Mouse (Mus musculus) small intestine, adult 2 months (tissue): ENCODE data around the gene Gm29735. TPM values are rescaled to one million over a fixed set of nuclear protein-coding genes. Genes with fewer than 3 reads are reported as not detected.
"Not testable (repeated sequence)": the region's sequence is repeated elsewhere in the genome, so short reads cannot be mapped to it uniquely, and the experiment has no call there.

ENCODE experiments used
- H3K27ac ChIP-seq: fragments of 200-500 bp; 2 replicates; pipeline ENCODE4 v1.5.1; 2012; ENCODE audit warnings: low read depth, low read length, control low read depth, inconsistent platforms; ENCODE audit not compliant: insufficient read depth
- H3K27me3 ChIP-seq: fragments of 200-500 bp; 2 replicates; pipeline ENCODE4 v1.6.1; 2012; ENCODE audit warnings: mild to moderate bottlenecking, moderate library complexity, low read length, inconsistent platforms; ENCODE audit not compliant: control insufficient read depth, insufficient read depth
- H3K36me3 ChIP-seq: fragments of 200-500 bp; 2 replicates; pipeline ENCODE4 v1.6.1; 2012; ENCODE audit warnings: mild to moderate bottlenecking, low read length, control low read depth, inconsistent platforms; ENCODE audit not compliant: control insufficient read depth, insufficient read depth
- H3K4me1 ChIP-seq: fragments of 200-500 bp; 2 replicates; pipeline ENCODE4 v1.6.1; 2012; ENCODE audit warnings: low read length, inconsistent platforms, mixed read lengths; ENCODE audit not compliant: control insufficient read depth, insufficient read depth, insufficient read length
- H3K4me3 ChIP-seq: fragments of 200-500 bp; 2 replicates; pipeline ENCODE4 v1.5.1; 2012; ENCODE audit warnings: low read depth, mild to moderate bottlenecking, control low read depth, inconsistent platforms, low read length, moderate library complexity
- CTCF ChIP-seq: fragments of 200-500 bp; IDR thresholded peaks from 2 replicates; pipeline ENCODE4 v1.5.1; 2012; ENCODE audit warnings: low read depth, mild to moderate bottlenecking, control low read depth, inconsistent platforms, low read length, moderate library complexity, mixed read lengths; ENCODE audit not compliant: insufficient replicate concordance, insufficient read length; ENCODE audit errors: extremely low read depth
- POLR2A ChIP-seq: fragments of 200-500 bp; IDR thresholded peaks from 2 replicates; pipeline ENCODE4 v1.6.1; 2012; ENCODE audit warnings: low read depth, mild to moderate bottlenecking, control low read depth, inconsistent platforms, low read length, moderate library complexity
- WGBS: fragments of 180-500 bp; shearing (Covaris S2); methylation state at CpG from one replicate; pipeline ENCODE4 v1.1.7; 2018; 5-methylcytosine and 5-hydroxymethylcytosine counted together
- polyA plus RNA-seq: library from polyadenylated mRNA; depleted of rRNA; stranded (reverse); fragments of >200 nt; gene quantifications from 2 replicates; pipeline ENCODE4 v1.2.3, GENCODE M21; 2012; rRNA removed

The Gm29735 gene
- polyA plus RNA-seq, 1 experiment: not detected

- Histone ChIP-seq H3K4me3 (no peak overlapping the region), H3K36me3 (no peaks in the 10 kb centered on the region), H3K27ac (no peak overlapping the region), H3K4me1 (no peaks in the 10 kb centered on the region), H3K27me3 (no peaks in the 10 kb centered on the region)
- TF ChIP-seq POLR2A (no peak), CTCF (no peak)
- WGBS: 57% methylated on average over 4 of the region's 4 CpGs
Observed at GRCm38 (mm10) chr7:142128843-142129242, 28.1 kb downstream of the Gm29735 start.

DNA sequence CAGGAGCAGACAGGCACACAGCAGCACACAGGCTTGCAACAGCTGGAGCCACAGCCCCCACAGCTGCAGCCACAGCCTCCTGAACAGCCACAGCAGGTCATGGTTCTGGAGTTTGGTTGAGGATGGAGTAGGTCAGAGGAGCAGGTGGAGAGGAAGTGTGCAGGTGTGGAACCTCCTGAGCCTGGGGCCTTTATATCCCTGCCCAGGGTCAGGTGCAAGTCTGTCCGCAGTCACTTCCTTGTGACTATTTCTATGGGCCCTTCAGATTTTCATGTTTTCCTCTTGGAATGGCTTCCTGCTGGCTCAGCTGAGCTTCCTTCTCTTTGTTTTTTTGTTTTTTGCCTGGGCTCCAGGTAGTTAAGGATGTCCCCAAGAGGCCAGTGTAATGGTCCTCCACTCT is 36.3 kb downstream of the Gm29735 start, which contains the start of gene Gm45618:
TSS of gene Gm45618 (minus strand) at position 101 of the 400 bp plus-strand sequence.
- not testable (repeated sequence) for H3K27me3 ChIP-seq, H3K4me3 ChIP-seq, H3K27ac ChIP-seq, H3K4me1 ChIP-seq, H3K36me3 ChIP-seq
- WGBS: 52% methylated on average over 1 of the region's 1 CpGs

DNA sequence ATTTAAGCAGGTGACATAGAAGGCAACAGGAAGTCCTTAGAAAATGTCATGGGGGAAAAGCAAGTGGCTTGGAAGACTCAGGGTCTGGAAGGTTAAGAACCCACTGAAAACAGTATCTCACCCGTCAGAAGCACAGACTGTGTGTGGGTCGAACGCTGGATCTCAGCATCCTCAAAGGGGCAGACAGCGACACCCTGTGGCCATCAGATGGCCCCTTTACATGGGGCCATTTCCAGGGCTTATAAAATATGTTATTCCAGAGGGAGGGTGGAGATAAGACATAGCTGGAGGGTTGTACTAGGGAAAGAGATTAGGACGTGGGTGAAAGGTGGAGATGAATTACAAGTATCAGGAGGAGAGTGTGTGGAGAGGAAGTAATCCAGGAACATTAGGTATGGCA is 37.3 kb downstream of the Gm29735 start:
- H3K36me3 ChIP-seq: no peaks in the 10 kb centered on the region
- TF ChIP-seq CTCF (peak; percentile 60; the same call in 1 of the 2 replicates), POLR2A (no peak)
- WGBS: 16% methylated on average over 5 of the region's 5 CpGs

More for the DNA sequence above, 37.3 kb downstream of the Gm29735 start:
- H3K4me1 ChIP-seq: 0 out of 2 replicates have a peak, but pooled peaks cover 2% of the 10 kb centered on the region
- no peak overlapping the region for H3K4me3 ChIP-seq
- H3K27me3 ChIP-seq: no peaks in the 10 kb centered on the region
- no peak overlapping the region for H3K27ac ChIP-seq

Other genes starting within 250 kb of the Gm29735 start
- 47.4 and 142 TPM in 2 replicates for gene Tollip, start 238.6 kb downstream of the Gm29735 start, polyA plus RNA-seq
- 0.51 and 5.3 TPM in 2 replicates for gene Brsk2, start 207.4 kb downstream of the Gm29735 start, polyA plus RNA-seq
- gene Mob2, start 96.0 kb downstream of the Gm29735 start, polyA plus RNA-seq: 26.1 and 31.8 TPM in 2 replicates
- gene Dusp8, start 61.3 kb downstream of the Gm29735 start, polyA plus RNA-seq: 8.9 and 13.4 TPM in 2 replicates
- gene Gm45618, start 36.4 kb downstream of the Gm29735 start, polyA plus RNA-seq: not detected in 2 replicates
- gene Gm39115, start 21.1 kb downstream of the Gm29735 start, polyA plus RNA-seq: not detected in 2 replicates
- not detected in 2 replicates for gene Gm45337, start 12.5 kb downstream of the Gm29735 start, polyA plus RNA-seq
- gene Gm4553, start 8.6 kb upstream of the Gm29735 start, polyA plus RNA-seq: not detected in 2 replicates
- not detected in 2 replicates for gene Krtap5-2, start 18.9 kb upstream of the Gm29735 start, polyA plus RNA-seq
- gene Gm10153, start 33.3 kb upstream of the Gm29735 start, polyA plus RNA-seq: not detected in 2 replicates
- 0.91 TPM in 1 of 2 replicates, not detected in the other for gene Krtap5-3, start 44.3 kb upstream of the Gm29735 start, polyA plus RNA-seq
- gene Gm7579, start 54.7 kb upstream of the Gm29735 start, polyA plus RNA-seq: 0.20 TPM in 1 of 2 replicates, not detected in the other
- gene Krtap5-5, start 72.9 kb upstream of the Gm29735 start, polyA plus RNA-seq: 0.65 TPM in 1 of 2 replicates, not detected in the other
- gene Gm40460, start 84.0 kb upstream of the Gm29735 start, polyA plus RNA-seq: not detected in 2 replicates
- gene Gm2431, start 101.2 kb upstream of the Gm29735 start, polyA plus RNA-seq: not detected in 2 replicates
- gene Gm4559, start 117.2 kb upstream of the Gm29735 start, polyA plus RNA-seq: not detected in 2 replicates
- gene Krtap5-1, start 140.0 kb upstream of the Gm29735 start, polyA plus RNA-seq: not detected in 2 replicates
- not detected in 2 replicates for gene Krtap5-4, start 146.4 kb upstream of the Gm29735 start, polyA plus RNA-seq
- gene Ifitm10, start 216.6 kb upstream of the Gm29735 start, polyA plus RNA-seq: 1.5 and 3.2 TPM in 2 replicates
- gene Gm49369, start 225.6 kb upstream of the Gm29735 start, polyA plus RNA-seq: 0.42 TPM in 1 of 2 replicates, not detected in the other
- 174 and 253 TPM in 2 replicates for gene Ctsd, start 230.9 kb upstream of the Gm29735 start, polyA plus RNA-seq